Mouse (Mus musculus) layer of hippocampus, postnatal 14 days (tissue): ENCODE measurements around the gene Cyp4a14. TPM values are rescaled to one million over a fixed set of nuclear protein-coding genes. Genes with fewer than 3 reads are reported as not detected.
"Not testable (repeated sequence)": the region's sequence is repeated elsewhere in the genome, so short reads cannot be mapped to it uniquely, and the experiment has no call there.

Source experiments
- DNase-seq, 2 experiments: peaks; one replicate each; pipeline ENCODE4 v3.0.0; 2021 to 2022; ENCODE audit warnings: low spot score in 2 of 2, mixed read lengths in 1 of 2
- long read RNA-seq, 2 experiments: library from polyadenylated mRNA; stranded (forward); transcript quantifications; one replicate each; pipeline ENCODE4 v2.0.0; 2021
- total RNA-seq, 2 experiments: library from RNA; stranded (reverse); gene quantifications; 2 replicates each; pipeline ENCODE4 v1.2.3; 2021

Gene Cyp4a14
- total RNA-seq, result not detected
- long read RNA-seq, experiment 1, result 0 reads
- long read RNA-seq, experiment 2, result 0 reads

GRCm38 (mm10) chr4:115496001-115496400, at the start of gene Cyp4a14:
TSS of gene Cyp4a14 (minus strand) at chr4:115496142.
- DNase-seq, result no peak

- DNase-seq, result no peak
Measured at GRCm38 (mm10) chr4:115545101-115545500, 49.2 kb upstream of the Cyp4a14 start.

GRCm38 (mm10) chr4:115521766-115522165, 25.8 kb upstream of the Cyp4a14 start:
- no peak for DNase-seq

GRCm38 (mm10) chr4:115519444-115519843, 23.5 kb upstream of the Cyp4a14 start:
- no peak for DNase-seq

GRCm38 (mm10) chr4:115518000-115518399, 22.1 kb upstream of the Cyp4a14 start, which contains the start of gene Cyp4a10:
TSS of gene Cyp4a10 (plus strand) at chr4:115518264.
- DNase-seq, result not testable (repeated sequence)

- DNase-seq, result not testable (repeated sequence)
Measured at GRCm38 (mm10) chr4:115513964-115514363, 18.0 kb upstream of the Cyp4a14 start.

GRCm38 (mm10) chr4:115497466-115497865, 1.5 kb upstream of the Cyp4a14 start:
- no peak for DNase-seq

- peak; percentile 2 to 12 for DNase-seq
Measured at GRCm38 (mm10) chr4:115481006-115481652, 14.8 kb downstream of the Cyp4a14 start.

- not testable (repeated sequence) for DNase-seq
Measured at GRCm38 (mm10) chr4:115476051-115476450, 19.9 kb downstream of the Cyp4a14 start.

- DNase-seq, result not testable (repeated sequence)
Measured at GRCm38 (mm10) chr4:115473585-115473984, 22.4 kb downstream of the Cyp4a14 start.

GRCm38 (mm10) chr4:115452304-115452703, 43.6 kb downstream of the Cyp4a14 start, which contains the start of gene Cyp4a30b:
TSS of gene Cyp4a30b (plus strand) at chr4:115452604.
- DNase-seq, result no peak

GRCm38 (mm10) chr4:115450577-115451137, 45.3 kb downstream of the Cyp4a14 start:
- no peak for DNase-seq

Other genes starting within 250 kb of the Cyp4a14 start
- not detected for gene Cyp4a12a, start 197.1 kb downstream of the Cyp4a14 start, total RNA-seq
- gene Cyp4a12b, start 84.5 kb downstream of the Cyp4a14 start, total RNA-seq, result not detected
- not detected for gene Cyp4a30b, start 43.5 kb downstream of the Cyp4a14 start, total RNA-seq
- not detected for gene Cyp4a10, start 22.1 kb upstream of the Cyp4a14 start, total RNA-seq
- gene Cyp4a31, start 67.5 kb upstream of the Cyp4a14 start, total RNA-seq, result not detected
- gene Cyp4a32, start 104.8 kb upstream of the Cyp4a14 start, total RNA-seq, result not detected
- 1 to 10 TPM; 1.6 to 2.5 TPM for gene Cyp4b1, start 151.6 kb upstream of the Cyp4a14 start, total RNA-seq
- 10 to 100 TPM; 44.8 to 46.6 TPM for gene Efcab14, start 241.6 kb upstream of the Cyp4a14 start, total RNA-seq